Mouse (Mus musculus): ENCODE data around the gene Tsku.

The Tsku gene

GRCm38 (mm10) chr7:98359951-98360620, 1.0 kb downstream of the Tsku start:
- peak in 1 of 2 experiments; percentile 61 for DNase-seq (ENCODE audit: low spot score in 2 of 2)

- DNase-seq (ENCODE audit: low spot score in 2 of 2) = no peak
Measured at GRCm38 (mm10) chr7:98358016-98358415, 3.1 kb downstream of the Tsku start.

GRCm38 (mm10) chr7:98357324-98357723, 3.8 kb downstream of the Tsku start:
- no peak for DNase-seq (ENCODE audit: low spot score in 2 of 2)

- DNase-seq (ENCODE audit: low spot score in 2 of 2) = no peak
Measured at GRCm38 (mm10) chr7:98354921-98355310, 6.2 kb downstream of the Tsku start.

GRCm38 (mm10) chr7:98354160-98354920, 6.8 kb downstream of the Tsku start:
- DNase-seq (ENCODE audit: low spot score in 2 of 2) = no peak

- DNase-seq (ENCODE audit: low spot score in 2 of 2) = no peak
Measured at GRCm38 (mm10) chr7:98353616-98354015, 7.5 kb downstream of the Tsku start.

GRCm38 (mm10) chr7:98351523-98351922, 9.6 kb downstream of the Tsku start:
- DNase-seq (ENCODE audit: low spot score in 2 of 2) = no peak

GRCm38 (mm10) chr7:98349821-98350220, 11.3 kb downstream of the Tsku start:
- no peak for DNase-seq (ENCODE audit: low spot score in 2 of 2)

- peak; percentile 67 to 90 for DNase-seq (ENCODE audit: low spot score in 2 of 2)
Measured at GRCm38 (mm10) chr7:98349096-98349495, 12.0 kb downstream of the Tsku start.

GRCm38 (mm10) chr7:98348043-98348442, 13.1 kb downstream of the Tsku start:
- DNase-seq (ENCODE audit: low spot score in 2 of 2) = peak in 1 of 2 experiments; percentile 41

- no peak for DNase-seq (ENCODE audit: low spot score in 2 of 2)
Measured at GRCm38 (mm10) chr7:98347471-98347870, 13.7 kb downstream of the Tsku start.

- DNase-seq (ENCODE audit: low spot score in 2 of 2) = no peak
Measured at GRCm38 (mm10) chr7:98345036-98345435, 16.1 kb downstream of the Tsku start.

GRCm38 (mm10) chr7:98344361-98344760, 16.8 kb downstream of the Tsku start:
- DNase-seq (ENCODE audit: low spot score in 2 of 2) = no peak

GRCm38 (mm10) chr7:98342249-98342648, 18.9 kb downstream of the Tsku start:
- no peak for DNase-seq (ENCODE audit: low spot score in 2 of 2)

GRCm38 (mm10) chr7:98341475-98341874, 19.7 kb downstream of the Tsku start:
- peak; percentile 79 to 93 for DNase-seq (ENCODE audit: low spot score in 2 of 2)

- no peak for DNase-seq (ENCODE audit: low spot score in 2 of 2)
Measured at GRCm38 (mm10) chr7:98340343-98340742, 20.8 kb downstream of the Tsku start.

- DNase-seq (ENCODE audit: low spot score in 2 of 2) = no peak
Measured at GRCm38 (mm10) chr7:98333987-98334386, 27.1 kb downstream of the Tsku start.

- no peak for DNase-seq (ENCODE audit: low spot score in 2 of 2)
Measured at GRCm38 (mm10) chr7:98333507-98333906, 27.6 kb downstream of the Tsku start.

GRCm38 (mm10) chr7:98332678-98333397, 28.3 kb downstream of the Tsku start:
- no peak for DNase-seq (ENCODE audit: low spot score in 2 of 2)

- no peak for DNase-seq (ENCODE audit: low spot score in 2 of 2)
Measured at GRCm38 (mm10) chr7:98331932-98332331, 29.2 kb downstream of the Tsku start.

- no peak for DNase-seq (ENCODE audit: low spot score in 2 of 2)
Measured at GRCm38 (mm10) chr7:98330375-98331002, 30.6 kb downstream of the Tsku start.

All from urinary bladder, postnatal 4 days (tissue).